Mouse (Mus musculus): ENCODE results near the gene Nfib.
A peak's percentile ranks its signal among the peaks of the same experiment; 100 is the strongest.

Nfib gene

DNA sequence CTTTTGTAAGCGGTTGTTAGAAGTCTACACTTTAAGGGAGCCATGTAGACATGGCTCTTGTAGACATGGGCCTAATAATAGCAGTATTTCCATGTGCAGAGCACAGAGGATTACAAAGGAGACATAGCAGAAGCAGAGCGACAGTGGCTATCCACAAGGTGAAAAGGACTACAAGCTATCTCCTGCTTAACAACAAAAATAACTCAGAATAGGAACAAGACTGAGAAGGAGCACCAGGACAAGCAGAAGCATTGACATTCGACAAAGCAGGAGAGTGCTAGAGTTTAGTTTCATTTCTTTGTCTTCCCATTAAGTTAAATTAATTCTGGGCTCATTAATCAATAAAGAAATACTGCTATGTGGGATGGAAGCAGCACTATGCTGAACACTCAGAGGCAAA, 372.1 kb downstream of the Nfib start:
- no peak for DNase-seq

DNA sequence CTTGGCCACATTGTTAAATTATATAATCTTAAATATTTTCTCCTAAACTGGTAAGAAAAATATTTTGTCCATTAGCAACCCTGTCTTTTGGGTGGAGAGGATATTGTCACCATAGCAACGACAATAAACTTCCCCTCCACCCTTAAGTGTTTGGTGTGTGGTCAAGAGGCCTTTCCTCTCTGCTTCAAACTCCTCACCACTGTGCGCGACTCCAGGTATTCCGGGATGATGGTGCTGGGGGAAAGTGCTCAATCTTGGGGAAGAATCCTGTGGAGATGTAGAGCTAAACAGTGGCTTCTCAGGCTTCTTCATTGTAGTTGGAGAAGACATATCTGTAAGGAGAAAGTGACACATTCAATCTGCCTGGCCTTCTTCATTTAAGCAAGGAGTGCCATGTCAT, 375.5 kb downstream of the Nfib start:
- no peak for DNase-seq

DNA sequence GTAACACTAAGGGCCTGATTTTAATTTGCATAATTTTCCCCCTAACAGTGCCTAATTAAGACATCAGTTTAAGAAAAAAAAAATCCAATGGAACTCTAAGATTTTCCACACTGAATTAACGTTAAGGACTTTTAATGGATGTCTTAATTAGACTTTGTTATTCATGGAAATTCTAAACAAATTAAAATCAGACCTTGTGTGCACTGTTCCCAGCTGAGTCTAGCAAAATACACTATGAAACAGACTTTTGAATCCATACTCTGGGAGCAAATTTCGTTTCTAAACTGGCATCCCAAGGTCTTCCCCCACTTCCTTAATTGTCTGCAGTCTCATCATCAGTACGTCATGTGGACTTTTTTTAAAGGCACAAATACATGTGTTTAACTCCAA, 379.4 kb downstream of the Nfib start:
- DNase-seq: no peak

DNA sequence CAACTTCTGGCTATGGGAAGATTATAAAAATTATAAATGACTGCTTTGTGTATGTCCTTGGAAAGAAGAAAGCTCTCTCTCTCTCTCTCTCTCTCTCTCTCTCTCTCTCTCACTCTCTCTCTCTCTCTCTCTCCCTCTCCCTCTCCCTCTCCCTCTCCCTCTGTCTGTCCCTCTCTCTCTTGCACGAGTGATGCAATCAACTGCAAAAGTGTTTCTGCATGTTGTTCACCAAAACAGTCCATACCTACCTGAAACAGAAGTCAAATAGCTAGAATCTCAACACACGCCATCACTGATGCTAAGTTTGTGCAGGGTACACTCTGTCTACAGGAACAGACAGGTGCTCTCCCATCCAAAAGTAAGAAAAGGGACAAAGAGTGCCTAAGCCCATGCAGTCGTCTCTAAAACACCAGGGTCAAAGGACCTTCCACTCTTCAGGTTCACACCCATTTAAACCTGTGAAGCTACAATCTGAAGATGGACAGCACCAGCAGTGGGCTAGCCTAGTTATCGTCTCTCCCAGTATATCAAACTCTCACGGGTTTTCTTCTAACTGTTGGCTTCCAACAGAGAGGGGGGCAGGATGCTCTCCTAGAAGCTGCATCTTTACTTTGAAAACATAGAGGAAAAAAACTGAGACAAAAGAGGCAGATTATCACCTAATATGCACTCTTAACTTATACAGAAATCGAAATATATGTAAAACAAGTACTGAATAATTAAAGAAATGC, 380.0 kb downstream of the Nfib start:
- no peak for DNase-seq

DNA sequence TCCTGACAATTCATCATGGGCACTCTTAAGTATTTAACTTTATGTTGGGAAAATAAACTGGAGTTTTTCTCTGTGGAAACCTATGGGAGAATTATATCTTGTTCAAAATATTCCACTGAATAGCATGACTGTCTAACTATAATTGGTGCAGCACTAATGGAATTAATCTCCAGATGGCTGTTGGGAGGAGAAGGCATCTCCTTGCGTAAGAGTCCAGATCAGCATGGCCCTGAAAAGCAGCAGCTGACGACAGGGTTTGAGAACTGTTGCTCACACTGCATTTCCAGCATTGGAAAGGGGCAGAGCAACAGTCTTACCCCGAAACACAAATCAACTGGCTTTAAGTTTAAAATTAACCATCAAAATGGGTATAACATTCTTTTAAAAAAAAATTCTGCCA, 380.6 kb downstream of the Nfib start:
- DNase-seq: no peak

DNA sequence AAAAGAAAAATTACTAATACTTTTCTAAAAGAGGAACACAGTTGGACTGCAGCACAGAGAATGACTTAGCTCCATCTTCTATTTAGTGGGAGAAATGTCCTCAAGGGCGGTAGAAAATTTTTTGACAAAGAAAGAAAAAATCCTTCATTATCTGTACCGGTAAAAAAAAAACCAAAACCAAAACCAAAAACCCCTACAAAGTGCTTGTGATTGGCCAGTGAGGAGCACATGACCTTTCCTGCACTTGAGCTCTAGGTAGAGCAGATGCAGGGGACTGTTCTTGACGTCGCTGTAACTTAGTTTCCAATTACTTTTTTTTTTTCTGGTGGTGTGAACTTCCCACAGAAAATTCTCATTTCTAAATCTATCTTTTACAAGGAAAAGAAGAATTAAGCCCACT, 384.5 kb downstream of the Nfib start:
- DNase-seq: no peak

DNA sequence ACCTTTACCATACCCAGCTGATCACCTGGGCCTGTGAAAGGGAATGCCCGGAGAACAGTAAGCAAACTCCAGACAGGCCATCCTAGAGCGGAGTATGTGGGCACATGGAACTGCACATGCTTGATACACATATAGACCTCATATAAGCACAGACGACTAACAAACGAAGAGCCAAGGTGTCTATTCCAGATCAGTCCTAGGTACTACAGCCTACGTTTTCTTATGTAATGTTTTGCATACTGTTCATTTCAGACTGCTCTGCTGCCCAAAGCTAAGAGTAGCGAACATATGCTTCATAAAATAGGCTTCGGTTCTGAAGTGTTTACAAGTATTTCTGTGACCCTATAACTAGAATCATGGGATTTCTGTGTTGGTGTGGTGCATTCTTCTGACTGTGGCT, 386.2 kb downstream of the Nfib start:
- DNase-seq: no peak

DNA sequence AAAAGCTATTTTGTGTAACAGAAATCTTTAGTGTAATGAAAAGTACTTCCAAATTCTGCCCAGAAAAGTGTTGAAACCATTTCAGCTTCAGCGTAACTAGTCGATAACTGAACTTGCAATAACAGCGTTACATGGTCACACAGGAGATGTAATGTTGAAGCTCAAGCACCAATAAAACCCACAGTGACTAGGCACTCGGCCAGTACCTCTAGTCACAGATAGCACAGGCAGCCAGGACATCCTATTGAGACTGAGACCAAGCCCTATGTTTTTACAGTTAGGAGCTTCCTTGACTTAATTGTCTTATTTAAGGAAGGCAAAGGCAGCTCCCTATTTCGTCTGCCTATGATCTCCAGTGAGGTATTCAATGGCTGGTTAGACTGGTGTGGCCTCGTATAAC, 389.4 kb downstream of the Nfib start:
- no peak for DNase-seq

DNA sequence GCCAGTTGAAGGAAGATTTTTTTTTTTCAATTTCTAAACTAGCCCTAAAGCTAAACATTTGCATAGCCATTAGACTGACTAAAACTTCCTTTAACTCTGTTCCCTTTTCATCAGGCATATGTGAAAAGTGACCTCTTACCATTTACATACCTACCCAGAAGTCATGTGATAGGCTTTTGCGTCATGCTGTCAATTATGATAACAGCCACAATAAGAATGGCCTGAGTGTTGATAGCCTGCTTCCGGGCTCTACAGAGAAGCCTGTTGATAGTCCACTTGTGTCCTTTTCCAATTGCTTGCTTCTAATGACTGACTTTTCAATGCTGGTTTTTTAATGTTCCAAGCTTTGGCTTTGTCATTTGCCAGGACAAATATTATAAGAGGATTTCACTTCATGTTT, 389.8 kb downstream of the Nfib start:
- no peak for DNase-seq

DNA sequence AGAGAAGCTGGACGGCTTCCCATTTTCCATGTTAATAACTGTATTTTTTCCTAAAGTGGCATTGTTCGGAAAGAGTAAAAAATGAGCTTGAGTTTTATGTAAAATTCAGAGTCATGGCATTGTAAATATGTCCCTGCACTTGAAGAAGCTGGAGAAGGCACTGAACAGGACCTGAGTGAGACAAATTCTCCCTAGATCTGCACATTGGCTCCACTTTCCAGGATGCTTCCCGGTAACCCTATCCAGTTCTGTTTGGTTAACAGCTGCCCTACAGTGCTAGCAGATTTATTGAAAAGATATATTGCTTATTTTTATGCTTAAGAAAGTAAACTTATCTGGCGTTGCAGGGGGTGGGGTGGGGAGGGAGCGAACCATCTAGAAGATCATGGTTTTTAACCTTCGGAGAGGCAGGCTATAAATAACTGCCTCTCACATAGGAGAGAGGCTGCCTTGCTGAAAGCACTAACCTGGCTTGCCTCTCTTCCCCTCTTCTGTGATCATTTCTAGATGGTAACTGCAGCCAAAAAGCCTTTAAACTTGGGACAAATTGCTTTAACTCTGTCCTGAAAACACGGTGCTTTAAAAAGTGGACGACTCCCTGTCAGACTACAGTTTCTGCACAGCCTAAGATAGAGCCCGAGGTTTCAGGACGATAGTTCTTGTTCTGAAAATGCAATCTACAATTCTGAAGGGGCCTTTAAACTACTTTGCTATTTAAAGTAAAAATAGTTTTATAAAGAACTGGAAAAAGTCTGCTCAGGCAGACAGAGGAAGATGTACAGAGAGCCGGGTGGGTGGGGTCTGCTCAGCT, 394.4 kb downstream of the Nfib start:
- DNase-seq: no peak

DNA sequence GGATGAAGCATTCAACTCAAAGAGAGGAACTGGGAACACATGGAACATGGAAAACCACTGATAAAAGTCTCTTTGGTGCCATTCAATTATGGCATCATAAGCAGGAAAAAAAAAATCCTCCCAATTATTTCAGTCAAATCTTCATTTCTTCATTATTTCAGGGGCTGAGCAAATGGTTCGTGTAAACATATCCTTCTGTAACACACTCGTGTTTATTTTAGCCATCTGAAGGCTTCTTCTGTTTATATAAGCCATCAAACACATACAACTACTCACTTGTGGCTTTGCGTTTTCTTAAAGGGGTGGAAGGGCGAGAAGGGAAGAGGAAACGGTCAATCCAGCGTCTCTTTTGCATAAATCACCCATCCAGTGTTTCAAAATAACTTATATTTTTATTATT, 399.5 kb downstream of the Nfib start:
- DNase-seq: no peak

DNA sequence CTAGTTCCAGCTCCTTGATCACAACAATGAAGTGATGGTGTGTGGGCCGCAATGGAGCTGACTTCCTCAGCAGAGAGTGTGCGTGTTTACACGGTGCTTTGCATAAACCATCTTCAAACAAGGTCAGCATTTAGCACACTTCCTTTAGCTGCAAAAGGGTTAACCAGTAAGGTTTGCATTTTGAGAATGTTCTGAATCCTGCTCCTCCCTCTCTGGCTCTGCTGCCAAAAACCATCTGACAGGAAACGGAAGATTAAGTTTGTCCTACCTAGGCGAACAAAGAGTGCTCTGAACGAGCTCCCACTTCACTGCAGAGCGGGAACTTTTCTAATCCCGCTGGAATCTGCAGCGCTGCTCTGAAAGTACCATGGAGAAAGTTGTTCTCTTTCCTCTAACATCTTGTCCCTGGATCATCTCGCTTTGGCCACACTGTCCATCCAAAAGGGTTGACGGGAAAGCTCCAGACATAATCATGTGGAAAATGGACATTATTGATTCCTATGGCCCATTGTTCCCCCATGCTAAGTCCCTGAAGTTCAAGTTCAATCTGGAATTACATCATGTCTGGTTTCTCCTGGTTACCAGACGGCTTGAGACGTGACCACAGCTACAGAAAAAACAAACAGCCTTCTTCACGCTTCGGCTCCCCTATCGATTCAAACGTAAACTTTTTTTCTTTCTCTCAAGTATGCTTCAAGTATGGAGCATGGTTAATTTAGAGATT, 401.2 kb downstream of the Nfib start:
- DNase-seq: peak; percentile 73

DNA sequence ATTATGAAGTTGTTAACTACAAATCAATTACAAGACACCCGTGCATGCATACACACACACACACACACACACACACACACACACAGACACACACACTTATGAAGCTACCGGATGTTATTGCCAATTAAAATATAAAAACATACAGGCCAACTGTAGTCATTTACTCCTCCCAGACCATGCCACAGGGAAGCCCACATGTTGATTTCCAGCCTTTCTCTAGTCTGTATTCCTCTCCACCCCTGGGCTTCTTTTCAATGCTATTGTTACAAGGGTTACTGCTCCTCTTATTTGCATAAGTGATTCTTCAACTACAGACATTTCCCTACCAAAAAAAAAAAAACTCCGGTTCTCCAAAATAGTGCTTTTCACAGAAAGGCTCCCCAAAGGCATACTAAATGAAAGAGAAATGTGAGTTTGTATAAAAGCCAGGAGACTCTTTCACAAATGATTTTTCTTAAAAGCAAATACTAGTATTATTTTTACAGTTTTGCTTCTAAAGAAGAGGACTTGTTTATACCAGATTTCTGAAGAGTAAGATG, 402.1 kb downstream of the Nfib start:
- no peak for DNase-seq

DNA sequence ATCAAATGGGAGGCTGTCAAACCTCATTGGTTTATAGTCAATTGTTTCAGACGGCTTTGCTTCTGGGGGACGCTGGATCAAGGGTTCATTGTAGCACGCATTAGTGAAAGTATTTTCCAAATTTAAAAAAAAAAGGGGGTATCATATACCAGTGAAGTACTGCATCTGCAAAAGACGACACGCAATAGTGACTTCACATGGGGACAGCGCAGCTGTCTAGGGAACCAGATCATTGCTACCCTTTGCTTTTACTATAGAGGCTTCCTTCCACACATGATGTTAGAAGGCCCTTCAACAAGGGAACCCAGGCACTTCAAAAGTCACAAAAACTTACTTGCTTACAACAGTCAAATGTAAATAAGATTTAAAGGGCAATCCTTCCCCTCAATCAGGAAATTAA, 402.6 kb downstream of the Nfib start:
- DNase-seq: no peak

DNA sequence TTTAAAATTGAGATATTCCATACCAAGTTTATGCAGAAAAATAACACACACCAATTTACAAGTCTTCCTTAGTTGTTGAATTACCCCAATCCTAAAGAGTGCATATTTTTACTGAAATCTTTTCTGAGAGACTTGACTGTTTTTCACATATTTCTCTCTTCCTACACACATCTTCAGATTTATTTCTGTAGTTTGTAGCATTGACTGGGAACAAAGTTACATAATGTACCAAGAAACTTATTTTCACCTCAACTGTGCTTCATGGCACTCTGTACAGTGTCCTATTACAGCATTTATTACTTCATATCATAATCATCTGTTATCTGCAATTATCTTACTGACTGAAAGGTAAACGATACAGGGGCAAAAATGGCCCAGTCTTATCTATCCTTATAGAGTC, 406.9 kb downstream of the Nfib start:
- no peak for DNase-seq

DNA sequence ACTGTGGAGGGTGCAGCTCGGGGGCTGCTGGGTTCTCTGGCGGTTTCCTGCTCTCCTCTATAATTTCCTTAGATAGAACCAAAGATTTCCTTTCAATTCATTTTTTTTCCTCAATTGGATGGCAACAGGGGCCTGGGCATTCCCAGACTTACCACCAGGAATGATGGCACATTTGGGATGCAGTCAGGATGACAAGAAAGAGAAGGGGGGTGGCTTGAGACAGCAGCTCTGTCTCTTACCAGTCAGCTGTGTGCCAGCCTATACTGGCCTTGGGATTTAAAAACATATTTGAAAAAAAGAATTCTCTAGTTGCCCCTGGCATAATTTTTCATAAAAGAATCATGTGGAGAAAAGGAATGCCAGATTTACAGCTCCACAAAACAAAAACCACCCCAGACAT, 408.0 kb downstream of the Nfib start:
- DNase-seq: no peak

DNA sequence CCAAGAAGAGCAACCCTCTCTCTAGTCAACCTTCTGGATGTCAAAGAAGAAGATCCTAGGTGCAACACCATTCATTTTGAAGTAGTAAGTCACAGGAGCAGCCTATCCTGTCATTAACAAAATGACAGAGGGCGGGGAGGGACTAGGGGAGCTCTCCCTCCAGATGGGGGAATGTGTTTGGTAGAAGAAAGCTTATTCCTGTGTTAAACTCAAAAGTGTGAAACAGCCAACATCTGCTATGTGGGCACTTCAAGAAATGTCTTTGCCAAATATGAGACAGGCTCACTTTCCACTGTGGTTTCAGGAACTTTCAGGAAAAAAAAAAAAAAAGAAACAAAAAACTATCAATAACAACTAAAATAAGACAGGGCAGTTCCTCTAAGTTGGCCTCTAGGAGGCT, 411.5 kb downstream of the Nfib start:
- DNase-seq: no peak

DNA sequence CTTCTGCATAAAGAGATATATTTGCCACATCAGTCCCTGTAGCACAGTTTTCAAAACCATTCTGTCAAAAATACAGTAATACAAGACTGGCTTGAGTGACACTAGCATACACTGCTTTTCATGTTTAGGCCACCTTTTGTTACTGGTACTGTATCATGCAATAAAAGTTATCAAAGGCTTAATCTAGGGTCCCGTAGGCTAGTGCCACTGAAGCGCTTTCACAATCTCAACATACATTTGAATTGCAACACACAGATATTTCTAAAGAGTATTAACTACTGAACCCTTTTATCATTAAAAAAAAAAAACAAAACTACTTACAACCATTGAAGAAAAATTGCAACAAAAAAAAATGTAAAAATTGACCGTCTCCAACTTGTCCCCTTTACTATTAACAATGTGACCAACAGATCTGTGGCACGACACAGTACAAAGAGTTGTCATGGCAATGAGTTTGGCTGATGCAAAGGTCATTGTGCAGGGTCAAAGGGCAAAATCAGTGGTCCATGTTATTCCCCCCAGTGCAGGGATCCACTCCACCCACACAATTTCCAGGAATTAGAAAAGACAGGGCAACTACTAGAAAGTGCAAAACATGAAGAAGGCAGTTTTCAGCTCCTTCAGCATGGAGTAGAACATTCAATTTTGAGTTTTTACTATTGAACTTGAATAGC, 414.2 kb downstream of the Nfib start:
- DNase-seq: no peak

DNA sequence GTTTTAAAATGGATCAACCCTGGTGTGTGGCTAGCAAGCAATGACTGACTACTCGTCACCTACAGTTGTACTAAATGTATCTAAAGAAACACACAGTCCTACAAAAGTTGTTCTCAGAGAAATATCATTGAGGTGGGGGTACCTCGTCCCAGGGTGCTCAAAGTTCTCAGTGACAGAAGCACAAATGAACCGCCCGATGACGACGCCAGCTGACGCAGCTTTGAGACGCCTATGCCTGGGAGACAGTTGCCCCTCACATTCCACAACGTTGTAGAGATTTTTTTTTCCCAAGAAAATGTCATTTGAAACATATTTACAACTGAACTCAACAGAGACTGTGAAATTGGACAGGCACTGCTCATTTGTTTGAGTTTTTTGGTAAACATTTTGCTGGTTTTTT, 414.9 kb downstream of the Nfib start:
- no peak for DNase-seq

DNA sequence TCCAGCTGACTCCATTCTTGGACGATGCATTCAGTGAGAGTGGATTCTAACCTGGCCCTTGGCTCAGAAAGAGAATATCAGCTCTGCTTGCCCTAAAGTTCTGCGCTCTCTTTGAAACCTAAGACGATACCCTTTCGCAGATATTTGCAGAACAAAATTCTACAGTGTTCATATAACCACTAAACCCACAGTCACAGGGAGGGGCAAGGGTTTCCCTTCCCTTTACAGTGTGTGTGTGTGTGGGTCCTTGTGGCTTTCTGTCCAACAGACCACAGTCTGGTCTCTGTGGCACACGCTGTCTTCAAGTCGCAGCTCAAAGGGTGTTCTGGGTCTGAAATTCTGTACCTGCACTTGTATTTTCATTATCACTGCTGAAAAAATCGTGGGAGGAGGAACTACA, 416.0 kb downstream of the Nfib start:
- no peak for DNase-seq

DNA sequence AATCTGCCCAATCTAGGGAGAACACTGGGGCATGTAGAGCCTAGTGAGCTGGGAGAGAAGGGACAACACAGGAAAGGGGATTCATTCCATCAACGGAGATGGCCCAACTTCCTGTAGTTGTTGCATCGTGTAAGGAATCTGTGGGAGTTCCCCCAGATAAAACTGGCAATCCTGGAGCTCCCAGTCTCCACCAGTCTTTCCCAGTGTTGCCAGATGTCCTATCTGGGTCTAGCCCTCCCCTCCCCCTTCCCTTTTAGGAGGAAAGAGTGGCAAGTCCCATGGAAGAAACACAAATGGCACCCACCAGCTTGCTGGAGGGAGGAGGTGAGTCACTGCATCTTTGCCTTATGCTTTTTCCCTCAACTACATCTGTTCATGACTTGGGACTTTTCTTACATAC, 417.4 kb downstream of the Nfib start:
- no peak for DNase-seq

DNA sequence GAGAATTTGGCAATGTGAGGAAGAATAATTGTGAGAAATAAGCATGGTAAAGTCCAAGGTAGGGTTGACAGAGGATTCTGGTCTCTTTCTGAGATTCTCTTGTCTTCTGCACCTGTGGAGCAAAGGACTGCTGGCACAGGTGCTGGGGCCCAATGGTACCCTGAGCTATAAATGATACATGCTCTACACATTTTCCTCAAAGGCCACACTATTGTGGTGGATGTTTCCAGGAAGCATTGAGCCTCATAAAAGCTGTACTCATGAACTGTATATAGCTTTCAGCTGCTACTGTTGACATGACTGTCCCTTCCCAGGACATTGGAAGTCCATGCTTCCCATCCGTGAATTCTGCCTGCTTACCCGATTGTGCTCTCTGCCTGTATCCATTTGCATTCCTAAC, 418.1 kb downstream of the Nfib start:
- no peak for DNase-seq

DNA sequence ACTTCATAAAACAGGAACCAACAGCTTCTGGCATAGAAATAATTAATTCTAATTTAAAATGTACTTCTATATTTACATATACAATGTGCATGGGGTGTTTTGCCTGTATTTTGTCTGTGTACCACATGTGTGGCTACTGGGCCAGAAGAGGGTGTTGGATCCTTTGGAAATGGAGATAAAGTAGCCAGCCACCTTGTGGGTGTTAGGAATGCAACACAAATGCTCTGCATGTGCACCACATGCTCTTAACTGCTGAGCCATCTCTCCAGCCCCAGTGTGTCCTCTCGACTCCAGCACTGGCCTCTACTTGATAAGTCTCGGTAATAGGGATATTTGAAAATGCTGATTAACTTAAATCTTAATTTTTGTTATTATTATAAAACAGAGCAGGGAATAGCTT, 418.6 kb downstream of the Nfib start:
- no peak for DNase-seq
